Mouse (Mus musculus) spleen, adult 12 weeks (tissue): ENCODE measurements around the gene Slc9a3r1.
A peak's percentile ranks its signal among the peaks of the same experiment; 100 is the strongest.

Experiments
- DNase-seq: peaks from one replicate; pipeline ENCODE4 v3.0.0; 2022; ENCODE audit warnings: low spot score

The Slc9a3r1 gene

DNA sequence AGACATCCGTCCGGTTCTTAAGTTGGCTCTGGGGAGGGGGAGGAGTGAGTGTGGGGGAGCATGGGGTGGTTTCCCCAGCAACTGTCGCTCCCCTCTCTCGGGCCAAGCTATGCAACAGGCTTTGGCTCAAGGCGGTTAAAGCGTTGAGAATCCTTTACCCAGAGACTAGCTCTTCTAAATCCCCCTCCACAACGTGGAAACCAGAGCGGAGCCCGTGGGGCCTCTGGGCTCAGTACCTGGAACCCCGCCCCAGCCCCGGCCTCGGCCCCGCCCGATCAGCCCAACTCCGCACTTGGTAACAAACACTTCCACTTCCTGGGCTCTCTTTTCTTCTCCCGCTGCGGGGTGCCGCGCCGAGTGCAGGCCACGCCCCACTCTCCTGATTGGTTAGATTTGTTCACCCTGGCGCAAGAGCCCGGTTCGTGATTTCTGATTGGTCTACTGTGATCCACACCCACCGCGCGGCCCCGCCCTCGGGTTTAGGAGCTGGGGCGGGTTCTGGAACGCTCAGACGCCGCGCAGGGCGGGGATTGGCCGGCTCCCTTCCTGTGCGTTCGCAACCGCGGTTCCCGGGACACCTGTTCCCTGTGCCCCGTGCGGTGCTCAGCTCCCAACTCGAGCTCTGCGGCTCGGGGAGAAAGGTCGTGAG is at the start of gene Slc9a3r1:
Gene Slc9a3r1 (plus strand): TSS at position 510 of the 649 bp plus-strand sequence.
- DNase-seq: peak; percentile 98

- no peak for DNase-seq
Measured at GRCm38 (mm10) chr11:115119409-115119808, 43.7 kb upstream of the Slc9a3r1 start.

GRCm38 (mm10) chr11:115128483-115128882 is 34.7 kb upstream of the Slc9a3r1 start:
- no peak for DNase-seq

DNA sequence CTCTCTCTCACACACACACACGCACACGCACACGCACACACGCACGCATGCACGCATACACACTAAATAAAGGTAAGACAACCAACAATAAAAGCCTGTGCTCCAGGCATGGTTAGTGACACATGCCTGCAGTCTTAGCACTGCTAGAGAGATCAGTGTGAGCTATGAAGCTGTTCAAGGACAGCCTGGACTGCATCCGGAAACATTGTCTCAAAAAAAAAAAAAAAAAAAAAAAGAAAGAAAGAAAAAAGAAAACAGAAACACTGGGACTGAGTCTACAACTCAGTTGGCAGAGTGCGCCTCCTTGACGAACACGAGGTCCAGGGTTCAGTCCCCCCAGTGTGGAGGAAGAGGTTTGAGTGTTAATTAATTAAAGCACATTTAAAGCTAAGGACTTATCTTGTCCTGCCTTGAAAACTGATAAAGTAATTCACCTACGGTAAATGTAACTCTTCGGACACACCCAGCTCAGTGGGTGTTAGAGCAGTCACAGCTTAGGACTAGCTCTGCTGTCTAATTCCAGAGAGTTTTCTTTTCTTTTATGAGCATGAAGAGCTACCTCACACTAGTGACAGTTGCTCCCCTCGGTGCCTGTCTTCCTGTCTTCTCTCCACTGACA is 33.5 kb upstream of the Slc9a3r1 start:
- DNase-seq: no peak

- no peak for DNase-seq
Measured at GRCm38 (mm10) chr11:115131768-115132381, 31.3 kb upstream of the Slc9a3r1 start.

GRCm38 (mm10) chr11:115133800-115134199 is 29.3 kb upstream of the Slc9a3r1 start, which contains the start of gene Cd300lf:
Gene Cd300lf (minus strand): TSS chr11:115133992.
- no peak for DNase-seq

DNA sequence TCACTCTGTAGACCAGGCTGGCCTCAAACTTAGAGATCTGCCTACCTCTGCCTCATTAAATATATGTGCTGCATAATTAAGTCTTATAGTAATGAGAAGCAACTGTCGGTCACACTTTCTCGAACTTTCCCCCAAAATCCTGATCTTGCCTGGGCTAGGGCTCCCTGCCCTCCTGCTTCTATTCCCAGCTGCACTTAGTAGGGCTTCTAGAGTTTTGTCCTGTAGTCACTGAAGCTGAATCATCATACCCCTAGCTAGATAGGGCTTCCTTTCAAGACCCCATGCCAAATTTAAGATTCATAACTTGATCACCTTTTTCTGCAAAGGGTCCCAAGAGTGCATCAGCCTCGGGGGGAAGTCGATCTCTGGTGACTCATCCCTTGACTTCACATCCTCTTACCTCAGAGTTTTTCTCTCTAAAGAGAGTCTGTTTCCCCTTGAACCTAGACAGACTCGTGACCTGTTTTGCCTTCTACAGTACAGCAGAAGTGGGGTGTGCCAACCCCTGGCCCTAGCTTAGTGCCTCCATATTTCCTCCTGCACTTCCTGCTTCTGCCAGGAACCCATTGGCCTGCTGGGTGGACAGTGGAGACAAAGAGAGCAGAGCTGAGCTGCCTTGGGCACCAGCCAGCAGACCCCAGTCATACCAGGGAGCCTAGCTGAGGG is 24.4 kb upstream of the Slc9a3r1 start:
- DNase-seq: no peak

DNA sequence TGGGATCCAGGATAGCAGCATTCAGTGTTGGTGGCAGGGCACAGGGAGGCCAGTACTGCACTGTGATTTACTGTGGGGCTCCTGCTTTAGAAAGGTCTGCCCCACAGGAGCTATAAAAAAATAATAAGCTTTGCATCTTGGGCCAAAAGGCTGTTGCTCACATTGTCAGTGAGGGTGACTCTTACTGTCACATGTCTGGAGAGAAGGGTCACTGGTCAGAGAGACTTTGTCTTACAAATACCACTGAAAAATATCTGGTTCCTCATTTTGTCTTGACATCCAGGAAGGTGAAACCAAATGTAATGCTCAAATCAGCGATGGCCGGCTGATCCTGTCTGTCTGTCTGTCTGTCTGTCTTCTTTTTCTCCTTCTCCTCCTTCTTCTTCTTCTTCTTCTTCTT is 21.2 kb upstream of the Slc9a3r1 start:
- DNase-seq: no peak

DNA sequence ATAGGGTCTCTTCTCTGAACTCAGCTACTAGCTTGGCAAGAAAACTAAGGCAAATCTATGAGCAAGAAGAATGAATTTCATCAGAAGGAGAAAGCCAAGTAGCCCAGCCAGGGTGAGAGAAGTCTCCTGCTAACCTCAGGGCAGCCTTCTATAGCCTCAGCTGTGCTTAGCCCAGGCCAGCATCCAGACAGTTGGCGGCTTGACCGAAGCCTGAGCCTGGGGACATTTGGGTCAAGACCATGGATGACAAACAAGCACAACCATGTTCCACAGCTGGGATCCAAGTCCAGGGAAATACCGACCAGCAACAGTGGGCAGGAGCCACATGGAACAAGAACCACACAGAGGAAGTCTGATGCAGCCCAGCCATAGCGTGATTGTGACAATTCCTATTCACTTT is 15.3 kb upstream of the Slc9a3r1 start:
- DNase-seq: no peak

DNA sequence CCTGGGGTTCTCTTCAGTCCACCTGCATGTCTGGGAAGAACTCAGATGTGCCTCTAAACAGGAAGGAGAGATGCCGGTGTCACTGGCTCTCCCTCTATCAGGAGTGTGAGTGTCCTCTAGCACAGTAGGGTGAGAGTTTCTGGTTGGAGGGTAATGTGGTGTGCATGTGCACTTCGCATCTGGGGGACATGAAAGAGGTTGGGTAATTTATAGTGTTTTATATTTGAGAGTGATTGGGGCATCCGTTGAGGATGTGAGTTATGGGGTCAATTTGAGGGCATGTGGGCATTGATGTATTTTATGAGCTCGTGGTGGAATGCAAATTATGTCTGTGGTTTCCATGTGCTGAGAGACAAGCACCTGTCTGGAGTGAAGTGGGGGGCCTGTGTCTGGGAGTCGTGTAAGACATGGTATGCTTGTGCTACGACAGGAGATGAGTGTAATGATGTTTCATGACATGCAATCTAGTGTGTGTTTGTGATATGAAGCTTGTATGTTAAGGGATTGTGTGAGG is 12.3 kb upstream of the Slc9a3r1 start:
- no peak for DNase-seq

DNA sequence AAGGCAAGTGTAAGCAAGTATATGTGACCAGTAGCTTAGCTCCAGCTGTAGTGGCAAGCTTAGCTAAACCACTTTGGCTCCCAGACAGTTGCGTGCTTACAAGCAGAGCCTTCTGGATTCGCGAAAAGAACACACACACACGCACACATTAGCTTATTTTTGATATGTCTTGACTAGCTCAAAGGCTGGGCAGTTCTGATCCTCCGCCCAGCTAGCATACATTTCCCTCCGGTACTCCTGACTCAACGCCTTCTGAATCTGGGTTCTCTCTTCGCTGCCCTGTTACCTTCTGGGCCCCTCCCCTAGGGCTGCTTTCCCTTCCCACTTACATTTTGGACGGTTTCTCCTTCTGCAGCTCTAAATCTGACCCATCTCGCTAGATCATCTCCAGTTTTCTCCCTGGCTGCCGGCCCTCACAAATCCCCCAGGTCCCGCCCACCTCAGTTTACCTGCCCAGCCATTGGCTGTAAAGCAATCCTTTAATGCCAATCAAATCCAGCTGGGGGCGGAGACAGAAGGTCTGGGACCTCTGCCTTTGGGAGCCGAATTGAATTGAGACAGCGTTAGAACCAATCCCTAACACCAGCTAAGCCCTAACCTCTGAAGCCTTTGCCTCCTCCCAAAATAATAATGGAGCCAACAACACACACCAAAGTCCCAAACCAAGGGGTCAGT is 11.2 kb upstream of the Slc9a3r1 start:
- DNase-seq: no peak

DNA sequence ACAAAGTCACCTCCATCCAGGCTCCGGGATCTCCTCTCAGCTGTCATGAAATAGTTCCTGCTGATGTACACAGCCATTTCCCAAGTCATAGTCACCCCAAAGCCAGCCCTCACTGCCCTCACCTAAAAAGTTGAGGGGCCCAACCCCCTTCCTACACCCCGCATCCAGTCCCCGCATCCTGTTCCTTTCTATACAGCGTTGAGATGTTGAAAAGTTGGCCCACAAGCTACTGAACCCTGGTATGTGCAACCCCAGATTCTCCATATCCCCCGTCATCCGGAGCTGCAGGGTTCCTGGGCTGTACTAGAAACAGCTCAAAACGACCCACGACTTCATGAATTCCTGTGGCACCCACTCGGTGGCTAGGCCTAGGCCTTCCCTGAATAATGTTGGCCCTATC is 10.1 kb upstream of the Slc9a3r1 start:
- DNase-seq: no peak

GRCm38 (mm10) chr11:115153699-115154292 is 9.3 kb upstream of the Slc9a3r1 start:
- DNase-seq: peak; percentile 78

DNA sequence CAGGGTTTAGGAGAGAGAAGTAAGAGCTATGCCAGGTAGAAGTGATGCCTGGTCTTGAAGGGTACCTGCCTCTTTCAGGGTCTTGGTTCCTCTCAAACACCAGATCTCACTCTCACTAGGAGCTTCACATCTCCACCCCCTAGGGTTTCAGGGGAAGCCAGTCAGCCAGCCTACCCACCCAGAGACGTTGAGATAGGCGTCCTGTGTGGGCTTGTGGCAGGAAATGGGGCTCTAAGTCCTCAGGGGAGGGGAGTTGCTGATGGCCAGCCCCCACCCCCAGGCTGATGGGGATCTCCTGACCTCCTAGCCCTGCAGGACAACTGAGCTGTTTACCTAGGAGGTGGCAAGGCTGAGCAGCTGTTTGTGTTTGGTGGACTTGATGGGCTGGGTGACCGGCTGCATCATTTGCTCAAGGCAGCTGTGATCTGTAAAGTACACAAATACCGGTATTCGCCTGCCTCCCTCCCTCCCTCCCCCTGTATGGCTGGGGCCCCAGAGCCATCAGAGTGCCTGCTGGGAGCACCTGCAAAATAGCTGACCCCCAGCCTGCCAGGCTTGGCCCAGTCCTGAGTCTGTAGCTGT is 8.0 kb upstream of the Slc9a3r1 start:
- DNase-seq: no peak

DNA sequence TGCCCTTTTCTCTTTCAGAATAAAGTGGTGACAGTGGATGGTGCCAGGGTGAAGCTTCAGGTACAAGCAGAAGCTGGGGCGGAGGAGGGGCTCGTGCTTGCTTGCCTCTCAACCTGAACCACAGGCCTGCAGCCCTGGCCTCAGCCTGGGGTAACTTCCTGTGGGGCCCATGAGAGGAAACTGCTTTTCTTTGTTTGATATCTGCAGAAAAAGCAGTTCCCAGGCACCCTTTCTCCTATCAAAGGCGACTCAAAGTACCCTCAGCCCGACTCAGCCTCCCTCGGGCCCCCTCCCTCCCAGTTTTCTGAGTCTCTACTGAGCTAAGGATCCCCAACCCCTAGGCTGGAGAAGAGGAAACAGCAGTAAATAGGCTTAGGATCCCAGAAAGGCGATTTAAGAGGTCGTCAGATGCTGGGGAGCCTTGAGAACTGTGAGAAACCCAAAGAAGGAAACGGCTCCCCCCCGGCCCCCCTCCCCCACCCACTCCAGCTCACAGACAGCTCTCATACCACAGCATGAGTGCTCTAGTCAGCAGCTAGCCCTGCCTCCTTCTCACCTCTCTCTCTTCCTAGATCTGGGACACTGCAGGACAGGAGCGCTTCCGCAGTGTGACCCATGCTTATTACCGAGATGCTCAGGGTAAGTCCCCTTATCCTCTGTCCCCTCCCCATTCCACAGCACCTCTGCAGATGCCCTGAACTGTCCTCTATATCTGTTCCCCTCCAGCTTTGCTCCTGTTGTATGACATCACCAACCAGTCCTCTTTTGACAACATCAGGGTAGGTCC is 5.0 kb upstream of the Slc9a3r1 start:
- peak; percentile 23 for DNase-seq

DNA sequence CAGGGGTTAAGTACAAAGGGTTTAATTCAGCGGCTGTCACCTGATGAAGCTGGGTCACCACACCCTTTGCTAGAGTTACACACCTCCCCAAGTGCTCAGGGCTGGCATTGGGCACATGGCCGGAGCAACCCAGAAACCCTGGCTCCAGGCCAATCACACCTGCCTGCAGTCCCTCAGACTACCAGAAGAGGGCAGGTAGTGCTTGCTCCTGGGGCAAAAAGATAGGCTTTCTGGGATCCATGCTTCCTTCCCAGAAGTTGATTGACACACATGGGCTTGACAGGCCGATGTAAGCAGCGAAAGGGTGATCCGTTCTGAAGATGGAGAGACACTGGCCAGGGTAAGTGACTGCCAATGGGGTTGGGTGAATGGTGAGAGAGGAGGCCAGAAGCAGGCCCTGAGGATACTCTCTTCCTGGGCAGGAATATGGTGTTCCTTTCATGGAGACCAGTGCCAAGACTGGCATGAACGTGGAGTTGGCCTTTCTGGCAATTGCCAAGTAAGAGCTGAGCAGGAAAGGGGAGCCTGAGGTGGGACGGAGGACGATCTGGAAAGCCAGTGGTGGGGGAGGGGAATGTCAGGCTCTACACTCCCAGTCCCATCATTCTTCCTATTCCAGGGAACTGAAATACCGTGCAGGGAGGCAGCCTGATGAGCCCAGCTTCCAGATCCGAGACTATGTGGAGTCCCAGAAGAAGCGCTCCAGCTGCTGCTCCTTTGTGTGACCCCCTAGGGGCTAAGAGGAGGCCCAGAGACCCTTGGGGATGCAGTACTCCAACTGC is 2.9 kb upstream of the Slc9a3r1 start:
- DNase-seq: peak; percentile 71

DNA sequence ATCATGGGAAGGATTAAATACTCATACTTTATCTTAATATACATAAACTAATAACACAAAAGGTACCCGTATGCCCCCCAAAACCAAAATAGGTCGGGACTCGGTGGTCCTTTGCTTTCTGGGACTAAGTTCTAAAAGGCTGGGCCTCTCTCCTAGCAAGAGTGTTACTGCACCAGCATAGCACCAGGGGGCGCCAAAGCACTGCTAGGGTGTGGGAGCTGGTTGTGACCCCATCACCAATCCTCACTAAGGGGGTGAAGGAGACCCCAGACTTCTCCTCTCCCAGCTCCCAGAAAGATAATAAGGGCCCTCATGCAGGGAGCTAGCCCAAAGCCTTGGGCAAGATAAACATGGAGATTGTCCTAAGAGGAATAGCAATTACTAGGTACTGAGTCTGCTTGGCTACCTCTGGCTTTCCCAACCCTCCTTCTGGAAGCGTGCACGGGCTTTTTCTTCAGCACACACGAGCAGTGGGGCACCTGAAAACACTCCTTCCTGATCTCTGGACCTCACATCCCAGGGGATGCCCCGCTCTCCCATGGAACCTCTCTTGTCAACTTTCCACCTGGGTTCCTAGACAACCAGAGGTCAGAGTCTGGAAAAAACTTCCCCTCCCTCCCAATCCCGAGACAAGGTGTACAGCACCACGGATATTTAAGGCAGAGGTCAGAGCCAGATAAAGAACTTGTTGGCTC is 2.1 kb upstream of the Slc9a3r1 start:
- DNase-seq: peak; percentile 66

DNA sequence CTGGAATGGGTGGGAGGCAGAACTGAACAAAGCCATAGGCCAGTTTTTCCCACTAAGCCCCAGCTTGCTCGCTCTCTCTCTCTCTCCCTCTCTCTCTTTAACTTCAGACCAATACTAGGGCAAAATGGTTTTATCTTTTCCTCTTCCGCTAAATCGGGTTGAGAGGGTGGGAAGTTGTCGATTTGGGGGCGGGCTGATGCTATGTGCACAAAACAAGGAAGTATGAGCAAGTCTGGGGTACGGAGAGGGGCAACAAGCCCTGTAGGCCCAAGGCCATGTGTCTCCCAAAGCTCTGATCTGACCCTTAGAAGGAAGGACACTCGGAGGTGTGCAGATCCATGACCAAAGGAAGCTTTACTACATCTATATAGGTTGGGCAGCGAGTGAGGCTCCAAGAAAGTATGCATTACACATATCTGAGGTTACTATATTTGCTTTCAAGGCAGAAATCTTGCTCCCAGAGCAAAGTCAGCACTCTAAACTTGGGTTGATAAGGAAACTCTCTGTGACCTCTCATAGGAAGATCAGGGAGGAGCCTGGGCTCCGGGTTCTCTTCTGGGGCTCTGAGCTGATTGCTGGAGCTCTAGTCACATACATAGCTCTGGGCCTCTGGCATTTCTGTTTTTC is 1.4 kb upstream of the Slc9a3r1 start:
- DNase-seq: no peak

GRCm38 (mm10) chr11:115162205-115162601 is 938 bp upstream of the Slc9a3r1 start:
- no peak for DNase-seq
